Mouse (Mus musculus): ENCODE results near the gene Gmeb2.

DNA sequence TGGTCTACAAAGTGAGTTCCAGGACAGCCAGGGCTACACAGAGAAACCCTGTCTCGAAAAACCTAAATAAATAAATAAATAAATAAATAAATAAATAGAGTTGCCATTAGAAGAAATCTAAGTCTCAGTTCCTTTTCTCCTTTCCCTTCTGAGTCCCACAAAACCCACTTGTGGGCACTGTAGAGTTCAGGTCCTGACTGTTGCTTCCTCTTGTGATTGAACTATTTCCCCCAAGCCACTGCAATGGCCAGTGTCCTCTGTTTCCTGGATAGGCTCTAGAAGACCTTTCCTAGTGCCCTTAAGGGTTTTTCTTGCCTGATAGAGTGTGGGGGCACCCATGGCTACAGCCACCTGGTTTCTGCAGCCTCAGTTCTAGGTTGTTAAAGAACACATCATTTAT is 17.1 kb upstream of the Gmeb2 start:
- TF ChIP-seq POLR2A (IDR thresholded peaks at IDR 0.05; ENCODE audit: low read depth, low read length) (no peak), CTCF (conservative IDR thresholded peaks at IDR 0.05; ENCODE audit: insufficient read depth, insufficient read length, low read depth, low read length) (no peak)

All from kidney, adult 2 months (tissue).